Mouse (Mus musculus): ENCODE measurements around the gene Trim2. TPM values are rescaled to one million over a fixed set of nuclear protein-coding genes. Genes with fewer than 3 reads are reported as not detected.

Gene Trim2
- polyA plus RNA-seq, 1 experiment, result 22.8 TPM

DNA sequence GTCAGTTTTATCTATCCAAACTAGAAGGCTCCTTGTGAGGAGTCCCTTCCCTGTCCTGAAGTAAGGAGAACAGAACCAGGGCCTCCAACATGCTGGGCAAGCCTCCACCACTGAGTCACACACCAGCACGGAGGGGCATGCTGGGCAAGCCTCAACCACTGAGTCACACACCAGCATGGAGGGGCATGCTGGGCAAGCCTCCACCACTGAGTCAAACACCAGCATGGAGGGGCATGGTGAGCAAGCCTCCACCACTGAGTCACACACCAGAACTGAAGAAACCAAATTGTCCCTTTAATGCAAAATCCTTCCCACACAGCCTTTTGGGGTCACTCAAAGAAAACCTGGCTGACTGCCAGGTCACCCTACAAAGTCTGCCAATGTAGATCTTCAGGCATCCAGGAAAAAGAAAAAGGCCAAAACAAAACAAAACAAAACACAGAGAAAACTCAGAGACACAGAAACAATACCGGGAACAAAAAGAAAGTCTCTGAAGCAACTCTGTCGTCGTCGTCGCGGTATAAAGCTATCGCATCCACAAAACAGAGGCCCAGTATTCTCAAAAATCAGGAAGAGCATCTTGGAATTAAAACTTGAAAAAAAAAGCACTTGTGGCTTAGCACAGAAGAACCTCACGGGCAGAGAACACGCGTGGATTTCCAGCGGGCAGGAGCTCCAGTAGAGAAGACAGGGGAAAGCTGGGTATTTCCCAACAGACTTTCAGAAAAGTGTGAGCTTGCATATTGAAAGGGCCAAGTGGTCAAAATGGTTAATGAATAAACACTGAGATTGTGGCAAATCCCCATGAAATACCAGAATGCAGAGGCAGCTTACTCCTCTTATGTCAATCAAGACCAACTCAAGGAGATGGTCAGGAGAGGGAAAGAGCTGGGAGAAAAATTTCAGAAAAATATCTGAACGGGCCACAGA lies 12.7 kb downstream of the Trim2 start:
- DNase-seq (ENCODE audit: low read depth, low spot score), result no peak
- 89% methylated on average over 13 of the region's 13 CpGs for WGBS

- no peak for DNase-seq (ENCODE audit: low read depth, low spot score)
- WGBS, result 96% methylated on average over 5 of the region's 5 CpGs
Measured at GRCm38 (mm10) chr3:84292238-84292637, 14.4 kb downstream of the Trim2 start.

- WGBS, result 71% methylated on average over 4 of the region's 4 CpGs
- no peak for DNase-seq (ENCODE audit: low read depth, low spot score)
Measured at GRCm38 (mm10) chr3:84288931-84289330, 17.7 kb downstream of the Trim2 start.

DNA sequence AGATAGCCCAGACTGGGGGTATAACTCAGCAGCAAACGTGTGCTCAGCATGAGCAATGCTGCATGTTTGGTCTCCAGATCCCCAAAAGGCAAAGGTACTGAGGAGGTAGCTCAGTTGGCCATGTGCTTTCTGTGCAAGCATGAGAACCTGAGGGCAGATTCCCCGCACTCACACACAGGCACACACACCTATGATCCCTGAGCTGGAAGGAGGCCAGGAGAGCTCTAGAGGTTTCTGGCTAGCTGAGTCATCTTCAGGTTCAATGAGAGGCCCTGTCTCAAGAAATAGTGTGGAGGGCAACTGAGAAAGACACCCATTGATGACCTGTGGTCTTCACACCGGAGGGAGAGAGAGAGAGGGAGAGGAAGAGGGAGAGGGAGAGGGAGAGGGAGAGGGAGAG lies 19.4 kb downstream of the Trim2 start:
- no peak for DNase-seq (ENCODE audit: low read depth, low spot score)
- 49% methylated on average over 3 of the region's 3 CpGs for WGBS

- DNase-seq (ENCODE audit: low read depth, low spot score), result no peak
- 67% methylated on average over 5 of the region's 5 CpGs for WGBS
Measured at GRCm38 (mm10) chr3:84286311-84286710, 20.4 kb downstream of the Trim2 start.

DNA sequence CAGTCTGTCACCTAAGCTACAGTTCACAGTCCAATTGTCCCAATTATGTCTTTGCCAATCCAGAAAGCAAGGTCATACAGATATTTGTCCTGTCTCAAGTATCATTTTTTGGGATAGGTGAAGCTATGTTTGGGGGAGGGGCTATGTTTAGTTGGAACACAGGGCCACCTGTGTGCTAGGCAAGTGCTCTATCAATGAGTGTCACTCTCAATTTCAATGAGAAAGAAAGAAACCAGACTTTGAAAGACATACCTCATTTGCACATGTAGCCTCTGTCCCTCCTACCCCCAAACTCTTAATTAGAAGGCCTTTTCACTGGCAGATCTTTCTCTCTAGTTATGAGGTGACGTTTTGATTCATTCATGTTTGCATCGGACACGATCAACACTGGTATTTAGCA lies 21.9 kb downstream of the Trim2 start:
- WGBS, result 85% methylated on average over 3 of the region's 3 CpGs
- no peak for DNase-seq (ENCODE audit: low read depth, low spot score)

DNA sequence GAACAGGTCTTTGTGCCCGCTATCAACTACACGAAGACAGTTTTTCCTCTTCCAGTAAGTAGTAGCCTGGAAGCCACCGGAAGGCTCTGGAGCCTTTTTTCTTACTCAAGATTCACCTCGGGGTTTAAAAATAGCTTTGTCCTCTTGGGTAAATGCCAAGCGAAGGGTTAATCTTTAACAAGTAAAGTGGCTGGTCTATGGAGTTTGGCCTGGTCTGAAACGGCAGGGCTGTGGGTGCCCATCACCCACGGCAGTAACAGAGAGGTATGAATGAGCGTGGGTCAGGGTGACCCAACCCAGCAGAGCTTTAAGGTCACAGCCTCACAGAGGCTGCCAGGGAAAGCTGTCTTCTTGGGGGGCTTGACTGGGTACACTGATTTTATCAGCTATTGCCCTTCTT lies 23.2 kb downstream of the Trim2 start:
- 20% methylated on average over 8 of the region's 8 CpGs for WGBS

DNA sequence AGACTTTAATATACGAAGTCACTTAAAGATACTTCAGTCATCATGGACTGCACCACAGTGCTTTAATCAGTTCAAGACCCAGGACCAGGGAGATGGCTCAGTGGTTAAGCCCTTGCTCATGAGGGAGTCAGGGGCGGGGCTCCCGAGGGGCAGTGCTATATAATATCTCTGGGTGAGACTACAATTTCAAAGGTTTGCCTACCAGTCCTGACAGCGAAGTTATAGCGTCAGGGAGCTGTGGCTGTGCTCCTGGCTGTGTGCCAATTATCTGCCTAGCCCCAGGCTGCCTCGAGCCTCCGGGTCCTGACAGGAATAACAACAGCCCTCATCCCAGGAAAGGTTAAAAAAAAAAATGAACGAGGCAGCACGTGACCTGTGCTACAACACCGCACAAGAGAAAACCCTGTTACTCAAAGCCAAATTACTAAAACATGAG lies 24.7 kb downstream of the Trim2 start:
- DNase-seq (ENCODE audit: low read depth, low spot score), result no peak
- WGBS, result 16% methylated on average over 10 of the region's 10 CpGs

More for the DNA sequence above, 23.2 kb downstream of the Trim2 start:
- DNase-seq (ENCODE audit: low read depth, low spot score), result no peak

DNA sequence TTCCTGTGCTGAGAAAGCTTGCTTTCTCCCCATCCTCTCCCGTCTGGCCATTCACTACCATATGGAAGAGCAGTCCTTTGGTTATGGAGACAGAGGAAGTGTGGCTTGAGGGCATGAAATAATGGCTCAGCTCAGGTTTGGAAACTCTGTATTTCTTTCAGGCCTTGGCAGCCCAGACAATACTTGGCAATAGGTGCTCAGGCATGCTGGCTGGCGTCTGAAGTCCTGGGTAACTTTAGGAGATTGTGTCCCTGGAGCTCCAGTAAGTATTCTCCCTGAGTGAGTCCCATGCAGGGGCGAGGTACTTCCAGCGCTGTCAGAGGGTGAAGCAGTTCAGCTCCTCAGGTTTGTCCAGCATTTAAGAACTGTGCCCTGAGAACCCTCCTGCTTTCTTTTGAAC lies 27.9 kb downstream of the Trim2 start:
- WGBS, result 85% methylated on average over 4 of the region's 4 CpGs
- no peak for DNase-seq (ENCODE audit: low read depth, low spot score)

DNA sequence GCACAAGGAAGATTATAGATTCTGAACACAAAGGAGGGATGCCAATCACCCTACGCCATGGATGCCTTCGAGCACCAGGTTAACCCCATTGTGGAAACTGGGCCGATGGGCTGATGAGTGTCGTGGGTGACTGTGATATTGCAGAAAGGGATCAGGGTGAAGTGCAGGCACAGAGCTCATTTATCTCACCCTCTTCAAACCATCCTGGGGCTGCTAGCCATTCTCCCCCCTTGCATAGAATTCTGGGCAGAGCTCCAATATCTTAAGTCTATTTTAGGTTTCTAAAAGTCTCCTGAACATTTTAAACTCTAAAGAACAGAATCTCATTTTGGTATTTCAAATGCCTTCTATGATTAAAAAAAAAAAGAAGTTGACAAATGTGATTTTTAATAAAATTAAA lies 31.6 kb downstream of the Trim2 start:
- 95% methylated on average over 4 of the region's 4 CpGs for WGBS
- no peak for DNase-seq (ENCODE audit: low read depth, low spot score)

- WGBS, result 84% methylated on average over 10 of the region's 10 CpGs
- DNase-seq (ENCODE audit: low read depth, low spot score), result no peak
Measured at GRCm38 (mm10) chr3:84272293-84273015, 34.2 kb downstream of the Trim2 start.

DNA sequence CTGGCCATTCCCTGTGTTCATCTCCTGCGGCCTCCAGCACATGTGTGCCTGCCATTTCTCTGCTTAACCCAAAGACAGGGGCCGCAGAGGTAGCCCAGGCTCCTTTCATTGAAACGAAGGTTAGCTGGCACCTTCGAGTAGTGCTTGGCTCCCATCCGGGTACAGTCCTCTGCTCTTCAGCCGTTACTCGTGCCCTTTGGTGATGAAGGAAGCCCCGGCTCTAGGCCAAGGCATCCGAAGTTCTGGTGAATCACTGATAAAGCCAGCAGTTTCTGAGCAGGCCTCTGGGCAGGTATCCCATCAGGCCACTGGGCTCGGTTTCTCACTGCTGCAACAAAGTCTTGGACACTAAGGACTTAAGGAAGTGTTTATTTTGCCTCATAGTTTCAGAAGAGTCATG lies 34.9 kb downstream of the Trim2 start:
- no peak for DNase-seq (ENCODE audit: low read depth, low spot score)
- WGBS, result 90% methylated on average over 10 of the region's 10 CpGs

- WGBS, result 39% methylated on average over 6 of the region's 6 CpGs
Measured at GRCm38 (mm10) chr3:84271058-84271457, 35.6 kb downstream of the Trim2 start.

DNA sequence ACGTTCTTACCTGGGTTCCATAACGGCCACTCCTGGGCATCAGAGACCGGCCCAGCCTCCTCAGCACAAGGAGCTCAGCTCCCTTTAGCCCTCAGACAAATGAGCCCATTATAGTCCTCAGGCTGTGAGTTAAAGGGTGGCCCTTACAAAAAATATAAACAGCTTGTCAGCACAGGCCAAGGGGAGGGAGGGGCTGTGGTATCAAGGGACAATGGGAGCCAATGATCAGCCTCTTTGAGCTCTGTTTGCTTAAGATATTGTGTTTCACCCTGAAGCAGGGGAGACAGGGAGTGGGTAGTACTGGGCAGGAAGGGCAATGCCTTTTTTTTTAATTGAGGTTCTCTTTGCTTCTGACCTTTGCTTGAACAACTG lies 36.1 kb downstream of the Trim2 start:
- DNase-seq (ENCODE audit: low read depth, low spot score), result no peak
- 6% methylated on average over 3 of the region's 3 CpGs for WGBS

More at GRCm38 (mm10) chr3:84271058-84271457, 35.6 kb downstream of the Trim2 start:
- no peak for DNase-seq (ENCODE audit: low read depth, low spot score)

- 9% methylated on average over 13 of the region's 13 CpGs for whole genome bisulfite sequencing
- DNase-seq (ENCODE audit: low read depth, low spot score), result no peak
Measured at GRCm38 (mm10) chr3:84269987-84270623, 36.6 kb downstream of the Trim2 start.

DNA sequence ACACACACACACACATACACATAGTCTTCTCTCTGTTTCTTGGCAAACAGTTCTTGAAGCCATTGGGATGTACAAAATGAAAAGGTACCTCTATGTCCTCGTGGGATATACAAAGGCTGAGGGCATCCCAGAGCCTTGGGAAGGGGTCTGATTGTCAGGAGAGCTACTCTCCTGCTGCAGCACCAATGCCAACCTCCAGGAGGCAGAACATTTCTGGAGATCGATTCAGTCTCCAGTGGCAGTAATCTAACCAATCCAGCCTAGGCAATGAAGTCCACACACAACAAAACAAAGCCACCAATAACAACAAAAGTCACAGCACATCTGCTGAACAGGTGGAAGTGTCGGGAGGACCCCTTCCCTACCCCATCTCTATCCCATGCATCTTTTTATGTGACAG lies 38.2 kb downstream of the Trim2 start:
- 17% methylated on average over 3 of the region's 3 CpGs for WGBS
- DNase-seq (ENCODE audit: low read depth, low spot score), result no peak

GRCm38 (mm10) chr3:84266391-84266931 lies 40.2 kb downstream of the Trim2 start:
- WGBS, result 35% methylated on average over 3 of the region's 3 CpGs
- no peak for DNase-seq (ENCODE audit: low read depth, low spot score)

GRCm38 (mm10) chr3:84265084-84265483 lies 41.6 kb downstream of the Trim2 start:
- 34% methylated on average over 1 of the region's 1 CpGs for WGBS
- DNase-seq (ENCODE audit: low read depth, low spot score), result no peak

- WGBS, result 64% methylated on average over 2 of the region's 2 CpGs
- no peak for DNase-seq (ENCODE audit: low read depth, low spot score)
Measured at GRCm38 (mm10) chr3:84264395-84264794, 42.3 kb downstream of the Trim2 start.

- no peak for DNase-seq (ENCODE audit: low read depth, low spot score)
- WGBS, result 31% methylated on average over 3 of the region's 3 CpGs
Measured at GRCm38 (mm10) chr3:84262804-84263203, 43.9 kb downstream of the Trim2 start.

Measured in large intestine, adult 2 months (tissue).